Mouse (Mus musculus) lung, postnatal 14 days (tissue): ENCODE results near the gene P4ha1.
"Not testable (repeated sequence)": the region's sequence is repeated elsewhere in the genome, so short reads cannot be mapped to it uniquely, and the experiment has no call there.

Experiments
- DNase-seq: peaks from one replicate; pipeline ENCODE4 v3.0.0; 2021

The P4ha1 gene

DNA sequence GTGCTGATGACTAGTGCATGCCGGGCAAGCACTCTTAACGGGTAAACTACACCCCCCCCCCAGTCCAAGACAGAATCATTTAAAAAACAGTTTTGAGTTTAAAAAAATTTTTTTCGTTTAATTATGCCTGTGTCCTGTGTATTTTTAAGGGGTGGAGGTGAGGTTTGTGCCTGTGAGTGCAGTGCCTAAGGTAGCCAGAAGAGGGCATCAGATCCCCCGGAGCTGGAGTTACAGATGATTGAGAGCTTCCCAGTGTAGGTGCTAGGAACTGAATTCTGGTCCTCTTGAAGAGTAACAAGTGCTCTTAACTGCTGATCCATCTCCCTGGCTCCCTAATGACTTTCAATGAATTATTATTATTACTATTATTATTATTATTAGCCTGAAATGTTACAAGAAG is 55.6 kb downstream of the P4ha1 start:
- no peak for DNase-seq

DNA sequence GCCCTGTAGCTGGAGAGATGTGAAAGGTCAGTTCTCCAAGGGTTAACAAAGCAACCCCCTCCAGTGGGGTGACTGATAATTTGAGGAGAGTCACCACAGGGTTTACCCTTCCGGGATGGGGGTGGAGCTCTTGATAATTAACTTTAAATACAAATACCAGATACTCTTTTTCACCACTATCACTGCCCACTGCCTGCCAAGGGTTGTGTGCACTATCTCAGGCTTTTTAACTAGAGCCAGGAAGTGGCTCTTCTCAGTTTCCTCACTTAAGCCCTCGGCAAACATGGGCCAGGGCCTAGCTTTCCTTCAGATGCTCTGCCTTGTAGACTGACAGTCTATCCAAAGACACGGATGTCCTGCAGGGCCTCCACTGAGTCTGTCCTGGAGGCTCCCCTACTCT is 56.8 kb downstream of the P4ha1 start:
- no peak for DNase-seq

DNA sequence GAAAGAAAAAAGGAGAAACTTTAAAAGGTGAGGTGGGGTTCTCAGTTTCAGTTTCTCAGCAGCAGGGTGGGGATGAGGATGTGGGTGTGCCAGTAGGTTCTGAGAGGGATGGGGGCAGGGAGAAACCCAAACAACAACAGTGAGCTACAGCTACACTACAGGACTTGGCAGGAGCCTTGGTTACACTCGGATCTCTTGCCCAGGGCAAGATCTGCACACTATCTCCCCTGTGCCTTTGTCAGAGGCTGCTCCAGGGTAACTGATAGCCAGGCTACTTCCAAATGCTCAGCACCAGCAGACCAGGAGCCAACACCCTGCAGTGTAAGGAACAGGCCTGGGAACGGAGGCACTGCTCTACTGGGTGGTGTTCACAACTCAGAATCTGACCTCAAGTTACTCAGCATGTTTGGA is 57.3 kb downstream of the P4ha1 start:
- DNase-seq, result no peak

DNA sequence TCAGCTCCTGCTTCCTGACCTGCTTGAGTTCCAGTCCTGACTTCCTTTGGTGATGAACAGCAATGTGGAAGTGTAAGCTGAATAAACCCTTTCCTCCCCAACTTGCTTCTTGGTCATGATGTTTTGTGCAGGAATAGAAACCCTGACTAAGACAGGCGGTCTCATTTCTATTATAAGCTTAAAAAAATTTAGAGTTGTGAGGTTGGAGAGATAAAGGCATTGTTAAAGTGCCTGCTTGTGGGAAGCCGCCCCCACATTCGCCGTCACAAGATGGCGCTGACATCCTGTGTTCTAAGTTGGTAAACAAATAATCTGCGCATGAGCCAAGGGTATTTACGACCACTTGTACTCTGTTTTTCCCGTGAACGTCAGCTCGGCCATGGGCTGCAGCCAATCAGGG is 58.5 kb downstream of the P4ha1 start:
- DNase-seq, result not testable (repeated sequence)

DNA sequence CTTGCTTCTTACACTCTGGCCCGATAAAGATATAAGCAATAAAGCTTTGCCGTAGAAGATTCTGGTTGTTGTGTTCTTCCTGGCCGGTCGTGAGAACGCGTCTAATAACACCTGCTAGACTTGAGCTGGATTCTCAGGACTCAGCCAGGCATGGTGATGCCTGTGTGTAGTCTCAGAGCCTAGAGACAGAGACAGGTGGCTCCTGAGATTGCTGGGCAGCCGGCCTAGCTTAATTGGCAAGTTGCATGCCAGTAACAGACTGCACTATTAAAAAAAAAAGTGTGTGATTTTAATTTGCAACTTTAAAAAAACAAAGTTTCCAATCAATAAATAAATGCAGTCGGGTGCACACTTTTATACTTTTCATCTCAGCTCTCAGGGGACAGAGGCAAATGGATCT is 63.9 kb downstream of the P4ha1 start:
- DNase-seq, result no peak

DNA sequence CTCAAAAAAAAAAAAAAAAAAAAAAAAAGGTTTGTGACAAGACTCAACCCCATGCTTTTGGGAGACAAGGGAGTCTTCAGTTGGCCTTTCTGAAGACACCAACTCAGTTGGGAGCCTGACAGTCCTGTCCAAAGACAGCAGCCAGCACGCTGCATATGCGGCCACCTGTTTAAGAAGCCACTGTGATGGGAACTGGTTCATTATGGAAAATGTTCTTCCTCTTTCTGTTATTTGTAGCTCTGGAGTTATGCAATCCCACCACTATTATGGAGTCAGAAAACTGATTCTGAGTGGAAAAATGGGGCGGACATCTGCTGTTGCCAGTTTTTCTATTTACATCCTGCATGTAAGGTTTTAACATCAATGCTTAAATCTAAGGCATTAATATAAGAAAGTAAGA is 66.6 kb downstream of the P4ha1 start:
- DNase-seq, result no peak

DNA sequence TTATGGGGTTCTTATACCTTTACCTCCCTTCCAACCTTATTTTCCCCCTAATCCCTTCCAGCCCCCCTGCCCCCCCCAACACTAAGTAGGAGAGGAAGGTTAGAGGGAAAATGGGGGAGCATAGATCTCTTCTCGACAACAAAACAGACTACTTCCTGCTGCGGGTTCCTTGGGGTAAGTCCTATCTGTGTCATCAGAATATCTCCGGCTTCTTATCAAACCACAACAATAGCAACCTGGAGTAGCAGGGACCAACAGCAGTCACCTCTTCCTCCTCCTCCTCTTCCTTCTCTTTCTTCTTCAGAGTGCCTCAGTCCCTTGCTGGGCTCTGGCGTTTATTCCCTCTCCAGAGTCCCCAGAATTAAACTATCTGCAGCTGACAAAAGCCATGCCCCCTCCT is 68.8 kb downstream of the P4ha1 start:
- no peak for DNase-seq

DNA sequence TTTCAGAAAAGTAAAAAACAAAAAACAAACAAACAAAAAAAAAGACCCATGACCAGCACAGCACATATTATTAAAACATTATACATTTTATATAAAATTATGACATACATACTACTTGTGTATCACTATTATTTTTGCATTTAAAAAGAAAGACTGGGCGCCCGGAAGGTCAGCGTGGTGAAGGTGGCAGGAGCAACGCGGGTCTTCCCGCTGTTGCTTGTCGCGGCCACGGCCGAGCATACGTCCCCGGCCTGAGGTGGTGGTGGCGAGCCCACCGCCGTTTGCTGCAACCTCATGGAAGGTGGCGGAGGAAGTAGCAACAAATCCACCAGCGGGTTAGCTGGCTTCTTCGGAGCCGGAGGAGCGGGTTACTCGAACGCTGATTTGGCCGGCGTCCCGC is 72.4 kb downstream of the P4ha1 start, which contains the start of gene Gm10273:
Gene Gm10273 (plus strand): TSS at position 172 of the 400 bp plus-strand sequence.
- DNase-seq, result not testable (repeated sequence)

DNA sequence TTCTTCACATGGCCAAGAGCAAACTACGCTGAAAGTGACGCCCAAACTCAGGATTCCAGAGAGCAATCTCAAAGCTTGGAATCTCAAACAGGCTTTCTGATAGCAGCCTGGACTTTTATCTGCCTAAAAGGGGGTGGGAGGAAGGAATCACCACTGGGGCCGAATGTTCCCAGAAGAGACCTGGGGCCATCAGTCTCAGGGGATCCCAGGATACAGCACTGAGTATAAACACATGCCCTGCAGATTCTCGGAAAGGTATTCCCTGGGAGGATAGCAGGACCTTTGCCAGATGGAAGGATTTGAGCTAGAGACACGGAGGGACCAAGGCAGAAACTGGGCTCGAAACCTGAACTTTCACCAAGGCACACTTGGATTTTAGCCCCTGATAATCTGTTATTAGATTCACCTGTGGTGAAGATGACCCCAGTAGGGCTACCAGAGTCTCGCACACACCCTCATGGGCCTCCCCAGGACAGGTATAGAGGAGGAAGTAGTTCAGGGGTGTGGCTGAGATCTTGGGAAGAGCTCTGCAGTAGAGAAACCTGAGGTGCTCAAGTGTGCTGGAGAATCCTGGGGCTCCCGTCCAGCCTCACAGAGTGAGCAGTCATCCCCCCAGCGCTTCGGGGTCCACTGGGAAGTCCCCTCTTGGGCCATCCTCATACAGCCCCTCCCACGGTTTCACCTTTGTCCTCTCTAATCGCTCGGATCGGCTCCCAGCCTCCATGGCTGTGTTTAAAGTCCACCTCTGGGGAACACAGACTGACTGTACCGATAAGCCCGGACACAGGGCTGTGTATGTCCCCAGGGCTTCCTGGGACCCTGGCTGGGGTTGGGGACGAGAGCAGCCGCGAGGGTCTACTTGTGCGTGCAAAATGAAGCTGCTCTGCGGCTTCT is 80.0 kb downstream of the P4ha1 start, which contains the start of gene Pla2g12b:
Gene Pla2g12b (plus strand): TSS at position 762 of the 894 bp plus-strand sequence.
- DNase-seq, result no peak

DNA sequence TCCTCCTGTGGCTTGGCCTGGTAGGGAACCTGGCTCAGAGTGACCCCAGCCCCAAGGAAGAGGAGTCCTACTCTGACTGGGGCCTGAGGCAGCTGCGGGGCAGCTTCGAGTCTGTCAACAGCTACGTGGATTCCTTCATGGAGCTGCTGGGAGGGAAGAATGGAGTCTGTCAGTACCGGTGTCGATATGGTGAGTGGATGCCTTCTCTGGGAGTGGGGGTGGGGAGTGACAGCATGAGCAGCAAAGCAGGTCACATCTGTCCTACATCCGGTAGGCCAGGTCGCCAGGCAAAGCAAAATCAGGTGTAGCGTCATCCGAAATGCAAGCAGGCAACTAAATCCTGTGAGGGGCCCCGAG is 80.7 kb downstream of the P4ha1 start:
- no peak for DNase-seq

DNA sequence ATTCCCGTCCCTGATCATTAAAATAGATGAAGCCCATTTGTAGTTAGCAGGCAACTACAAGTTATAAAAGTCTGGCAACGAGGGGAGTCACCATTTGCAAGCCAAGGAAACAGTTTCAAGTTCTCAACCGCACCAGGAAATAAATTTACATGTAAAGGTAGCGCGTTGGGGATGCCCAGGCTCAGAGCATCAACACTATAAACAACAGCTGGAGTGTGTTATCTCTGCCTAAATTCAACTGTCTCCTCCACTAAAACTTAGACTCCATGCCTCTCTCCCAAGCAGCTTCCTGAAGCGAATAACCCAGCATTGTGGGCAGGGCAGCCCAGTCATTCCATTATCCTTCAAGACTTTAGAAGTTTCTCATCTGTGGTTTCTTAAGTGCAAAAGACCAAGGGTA is 85.4 kb downstream of the P4ha1 start:
- DNase-seq, result no peak

DNA sequence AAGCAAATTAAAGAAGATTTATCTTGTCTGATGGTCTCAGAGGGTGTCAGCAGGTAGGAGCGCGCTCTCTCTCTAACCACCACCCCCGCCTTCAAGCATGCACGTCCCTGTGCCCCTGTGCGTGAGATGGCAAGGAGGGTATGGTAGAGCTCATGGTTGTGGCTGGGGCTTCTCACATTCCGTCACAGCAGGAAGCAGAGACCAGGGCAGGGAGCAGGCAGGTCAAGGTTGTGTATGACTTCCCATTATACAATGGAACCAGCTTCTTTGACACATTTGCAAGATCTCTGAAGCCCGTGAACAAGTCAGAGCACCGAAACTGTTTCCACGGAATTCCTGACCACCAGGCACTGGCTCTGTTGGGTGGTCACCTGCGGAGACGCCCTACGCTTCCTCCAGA is 87.2 kb downstream of the P4ha1 start:
- no peak for DNase-seq

DNA sequence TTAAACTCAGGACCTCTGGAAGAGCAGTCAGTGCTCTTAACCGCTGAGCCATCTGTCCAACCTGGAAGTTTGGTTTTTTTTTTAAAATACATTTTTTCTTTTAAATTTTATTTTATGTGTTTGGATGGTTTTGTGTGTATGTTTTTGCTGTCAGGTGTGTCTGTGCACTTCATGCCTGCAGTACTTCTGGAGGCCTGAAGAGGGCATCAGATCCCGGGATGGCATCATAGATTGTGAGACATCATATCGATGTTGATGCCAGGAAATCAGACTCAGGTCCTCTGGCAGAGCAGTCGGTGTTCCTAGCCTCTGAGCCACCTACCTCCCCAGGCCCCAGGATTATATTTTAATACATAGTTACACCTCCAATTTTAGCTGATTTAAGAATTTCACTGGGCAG is 90.6 kb downstream of the P4ha1 start:
- no peak for DNase-seq

DNA sequence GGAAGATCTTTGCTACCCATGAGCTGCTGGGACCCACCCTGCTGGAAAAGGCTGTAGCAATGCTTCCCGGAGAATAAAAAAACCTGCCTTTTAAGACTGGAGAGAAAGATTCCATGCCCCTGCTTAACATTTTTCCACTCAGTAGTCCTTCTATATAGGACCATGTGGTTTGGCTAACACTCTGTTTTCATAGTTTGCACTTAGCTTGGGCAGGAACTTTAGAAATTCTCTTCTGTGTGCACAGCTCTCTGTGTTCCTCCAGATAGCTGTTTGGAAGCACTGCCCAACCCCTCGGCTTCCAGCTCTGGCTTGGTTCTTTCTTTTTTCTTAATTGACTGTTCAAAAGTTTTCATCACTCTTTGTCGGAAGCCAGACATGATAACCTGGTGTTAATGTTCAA is 93.5 kb downstream of the P4ha1 start:
- no peak for DNase-seq

DNA sequence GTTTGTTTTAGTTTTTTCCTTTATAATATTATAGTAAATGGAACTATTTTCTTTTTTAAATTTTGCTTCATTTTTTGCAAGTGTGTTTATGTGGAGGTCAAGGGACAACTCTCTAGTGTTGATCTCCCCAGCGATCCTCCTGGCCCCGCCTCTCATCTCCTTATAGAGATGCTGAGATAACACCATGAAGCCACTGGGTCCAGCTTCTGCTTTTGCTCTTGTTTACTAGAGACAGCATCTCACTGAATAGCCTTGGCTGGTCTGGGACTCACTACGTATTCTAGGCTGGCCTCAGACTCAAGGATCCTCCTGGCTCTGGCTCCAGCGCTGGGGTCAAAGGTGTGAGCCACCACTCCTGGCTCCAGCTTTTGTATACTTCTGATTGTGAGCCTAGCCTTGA is 96.4 kb downstream of the P4ha1 start:
- no peak for DNase-seq
